Mouse (Mus musculus) ES-Bruce4 (cell line): ENCODE results near the gene Me1.

Experiments used
- CTCF ChIP-seq: IDR thresholded peaks from one replicate; pipeline ENCODE4 v1.8.1; 2011; ENCODE audit warnings: low read depth, low read length
- EP300 ChIP-seq: IDR thresholded peaks from 2 replicates; pipeline ENCODE4 v1.6.1; 2011; ENCODE audit warnings: low read depth, low read length; ENCODE audit not compliant: insufficient read depth

- TF ChIP-seq EP300 (no peak), CTCF (no peak)
Measured at GRCm38 (mm10) chr9:86675426-86675825, 20.3 kb downstream of the Me1 start.
